Mouse (Mus musculus) intestine, embryonic 16.5 days (tissue): ENCODE results near the gene A430078G23Rik. TPM values are rescaled to one million over a fixed set of nuclear protein-coding genes. Genes with fewer than 3 reads are reported as not detected.
A peak's percentile ranks its signal among the peaks of the same experiment; 100 is the strongest.

Experiments used
- ATAC-seq: fragments of 200-750 bp; cut with Nextera tagmentation; 2 replicates; pipeline ENCODE4 v1.8.0; 2017; ENCODE audit warnings: moderate TSS enrichment, moderate library complexity
- H3K27ac ChIP-seq: fragments of 300-500 bp; sonication (generic); 2 replicates; pipeline ENCODE4 v1.5.1; 2014; ENCODE audit warnings: mild to moderate bottlenecking, low read length
- H3K27me3 ChIP-seq: fragments of 300-500 bp; sonication (generic); replicated peaks from 2 replicates; pipeline ENCODE4 v1.6.1; 2014; ENCODE audit warnings: low read length, control low read depth, mixed read lengths; ENCODE audit not compliant: control insufficient read depth, insufficient read depth
- H3K36me3 ChIP-seq: fragments of 300-500 bp; sonication (generic); 2 replicates; pipeline ENCODE4 v1.6.1; 2014; ENCODE audit warnings: low read length, control low read depth; ENCODE audit not compliant: control insufficient read depth, insufficient read depth
- H3K4me1 ChIP-seq: fragments of 300-500 bp; sonication (generic); 2 replicates; pipeline ENCODE4 v1.6.1; 2014; ENCODE audit warnings: low read length, control low read depth, mixed read lengths; ENCODE audit not compliant: control insufficient read depth, insufficient read depth
- H3K4me2 ChIP-seq: fragments of 300-500 bp; sonication (generic); 2 replicates; pipeline ENCODE4 v1.6.1; 2014; ENCODE audit warnings: low read depth, low read length, control low read depth
- H3K4me3 ChIP-seq: fragments of 300-500 bp; sonication (generic); 2 replicates; pipeline ENCODE4 v1.5.1; 2014; ENCODE audit warnings: mild to moderate bottlenecking, low read length
- H3K9ac ChIP-seq: fragments of 300-500 bp; sonication (generic); 2 replicates; pipeline ENCODE4 v1.6.1; 2014; ENCODE audit warnings: low read depth, low read length
- H3K9me3 ChIP-seq: fragments of 300-500 bp; sonication (generic); 2 replicates; pipeline ENCODE4 v1.6.1; 2016; ENCODE audit warnings: low read length, control low read depth; ENCODE audit not compliant: control insufficient read depth
- whole genome bisulfite sequencing: fragments of 180-500 bp; shearing (Covaris S2); extraction: QIAGEN DNeasy Blood & Tissue Kit; methylation state at CpG from one replicate; pipeline ENCODE4 v1.1.7; 2014; 5-methylcytosine and 5-hydroxymethylcytosine counted together
- polyA plus RNA-seq: library from polyadenylated mRNA; unstranded; fragments of >200 nt; fragmentation: Nextera tagmentation; extraction: Ambion mirVana; gene quantifications from 2 replicates; pipeline ENCODE4 v1.2.1, GENCODE M21; 2015

The A430078G23Rik gene
- polyA plus RNA-seq, 1 experiment from 2014 or later = 0.32 TPM

DNA sequence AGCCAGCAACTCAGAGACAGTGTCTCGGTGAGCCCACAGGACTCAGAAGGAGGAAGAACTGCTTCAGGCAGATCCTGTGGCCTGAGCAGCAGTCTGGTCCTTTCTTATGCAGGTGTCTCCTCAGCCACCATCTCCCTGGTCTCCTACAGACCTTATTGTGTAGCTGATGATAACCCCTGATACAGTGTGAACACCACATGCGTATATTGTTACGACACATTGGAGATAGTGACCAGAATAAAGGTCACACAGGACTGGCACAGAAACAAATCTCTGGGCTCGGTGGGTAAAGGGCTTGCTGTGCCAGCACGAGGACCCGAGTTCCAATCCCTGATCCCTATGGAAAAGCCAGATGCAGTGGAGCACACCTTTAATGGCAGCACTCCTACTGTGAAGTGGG is 62.4 kb downstream of the A430078G23Rik start:
- 84% methylated on average over 6 of the region's 6 CpGs for WGBS
- Histone ChIP-seq H3K4me1 (peaks cover 30% of the 10 kb centered on the region), H3K36me3 (no peaks in the 10 kb centered on the region), H3K4me3 (no peak overlapping the region), H3K9ac (no peak overlapping the region), H3K27ac (no peak overlapping the region), H3K27me3 (no peaks in the 10 kb centered on the region), H3K9me3 (no peaks in the 10 kb centered on the region), H3K4me2 (no peak overlapping the region)
- ATAC-seq = no peak

DNA sequence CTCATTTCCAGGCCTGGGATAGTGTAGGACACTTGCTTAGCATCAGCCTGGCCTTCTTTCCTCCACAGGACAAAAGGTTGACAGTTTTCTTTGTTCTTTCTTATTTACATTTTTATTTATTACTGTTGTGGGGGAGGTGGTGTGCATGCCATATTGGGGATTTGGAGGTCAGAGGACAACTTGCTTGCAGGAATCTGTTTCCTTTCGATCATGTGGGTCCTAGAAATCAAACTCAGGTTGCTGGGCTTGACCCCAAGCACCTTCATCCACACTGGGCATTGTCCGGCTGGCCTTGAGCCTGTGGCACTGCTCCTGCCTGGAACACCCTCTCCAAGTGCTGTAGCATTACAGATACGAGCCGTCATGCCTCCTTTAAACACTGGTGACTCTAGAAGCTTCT is 63.6 kb downstream of the A430078G23Rik start:
- Histone ChIP-seq H3K9me3 (no peaks in the 10 kb centered on the region), H3K4me1 (peaks cover 26% of the 10 kb centered on the region), H3K4me2 (no peak overlapping the region), H3K4me3 (no peak overlapping the region), H3K27me3 (no peaks in the 10 kb centered on the region), H3K36me3 (no peaks in the 10 kb centered on the region), H3K9ac (no peak overlapping the region), H3K27ac (peak overlapping the region; percentile 55)
- 48% methylated on average over 4 of the region's 4 CpGs for WGBS
- ATAC-seq = no peak

DNA sequence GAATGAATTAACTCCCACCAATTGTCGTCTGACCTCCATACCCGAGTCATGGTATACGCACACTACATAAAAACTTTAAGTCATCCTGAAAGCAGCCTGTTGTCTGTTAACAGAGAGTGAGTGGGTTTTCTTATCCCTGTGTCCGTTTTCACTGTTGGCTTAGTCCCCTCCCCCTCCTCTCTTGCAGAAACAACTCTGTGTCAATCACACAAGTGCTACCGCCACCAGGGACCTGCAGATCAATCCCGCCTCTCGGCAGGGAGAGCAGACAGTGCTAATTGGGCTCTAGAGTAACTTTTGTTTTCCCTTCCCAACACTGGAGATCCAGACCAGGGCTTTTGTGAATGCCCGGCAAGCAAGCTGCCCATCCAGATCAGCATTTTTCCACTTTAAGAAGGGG is 64.2 kb downstream of the A430078G23Rik start:
- peaks cover 24% of the 10 kb centered on the region for H3K4me1 ChIP-seq
- H3K9ac ChIP-seq = 0 out of 2 replicates have a peak overlapping the region, but pooled peaks have one; percentile 0
- 23% methylated on average over 8 of the region's 8 CpGs for WGBS
- H3K4me3 ChIP-seq = no peak overlapping the region
- H3K36me3 ChIP-seq = no peaks in the 10 kb centered on the region
- H3K4me2 ChIP-seq = no peak overlapping the region
- ATAC-seq = peak; percentile 37
- peak overlapping the region; percentile 24; the same call in 1 of the 2 replicates for H3K27ac ChIP-seq
- H3K9me3 ChIP-seq = no peaks in the 10 kb centered on the region
- no peaks in the 10 kb centered on the region for H3K27me3 ChIP-seq

DNA sequence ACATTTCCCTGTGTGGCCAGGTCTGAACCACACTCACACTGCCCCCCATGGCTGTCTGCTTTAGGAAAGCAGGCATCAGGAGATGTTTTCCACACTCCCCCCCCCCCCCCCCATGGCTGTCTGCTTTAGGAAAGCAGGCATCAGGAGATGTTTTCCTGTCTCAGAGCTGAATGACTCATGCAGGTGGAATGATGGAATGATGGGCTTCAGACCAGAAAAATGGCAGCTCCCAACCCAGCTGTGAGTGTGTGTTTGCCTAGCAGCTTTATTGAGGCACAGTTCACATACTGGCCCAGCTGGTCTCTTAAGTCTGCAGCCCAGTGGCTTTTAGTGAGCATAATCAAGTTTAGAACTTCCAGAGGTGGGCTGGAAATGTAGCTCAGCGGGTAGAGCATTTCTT is 64.9 kb downstream of the A430078G23Rik start:
- Histone ChIP-seq H3K36me3 (no peaks in the 10 kb centered on the region), H3K4me2 (no peak overlapping the region), H3K9ac (no peak overlapping the region), H3K4me1 (peaks cover 22% of the 10 kb centered on the region), H3K9me3 (no peaks in the 10 kb centered on the region), H3K27me3 (no peaks in the 10 kb centered on the region), H3K4me3 (no peak overlapping the region), H3K27ac (no peak overlapping the region)
- WGBS = 69% methylated on average over 1 of the region's 1 CpGs
- peak; percentile 17; the same call in 1 of the 2 replicates for ATAC-seq

DNA sequence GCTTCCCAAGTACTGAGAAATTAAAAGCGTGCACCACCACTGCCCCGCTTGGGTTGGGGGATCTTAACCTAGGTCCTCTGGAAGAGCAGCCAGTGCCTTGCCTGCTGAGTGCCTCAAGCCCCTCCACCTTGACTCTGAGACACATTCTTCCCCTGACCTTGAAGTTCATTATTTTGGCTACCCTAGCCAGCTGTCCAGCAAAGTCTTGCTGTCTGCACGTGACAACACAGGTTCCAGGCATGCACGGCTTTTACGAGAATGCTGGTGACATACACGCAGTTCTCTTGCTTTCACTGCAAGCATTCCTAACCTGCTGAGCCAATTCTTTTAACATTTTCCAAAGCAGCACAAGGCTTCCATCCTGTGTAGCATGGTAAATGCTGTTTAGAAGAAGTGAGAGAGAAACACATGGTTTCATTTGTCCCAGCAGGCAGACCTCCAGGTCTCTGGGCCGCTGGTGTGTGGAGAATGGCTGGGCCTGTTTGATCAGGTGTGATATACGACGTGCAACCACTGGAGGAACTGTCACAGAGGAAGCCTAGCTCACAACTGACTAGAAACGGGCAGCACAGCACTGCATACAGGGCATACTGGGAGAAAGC is 67.0 kb downstream of the A430078G23Rik start:
- no peaks in the 10 kb centered on the region for H3K9me3 ChIP-seq
- no peak overlapping the region for H3K4me3 ChIP-seq
- no peak overlapping the region for H3K27ac ChIP-seq
- H3K4me1 ChIP-seq = peaks cover 16% of the 10 kb centered on the region
- 70% methylated on average over 10 of the region's 10 CpGs for WGBS
- H3K4me2 ChIP-seq = no peak overlapping the region
- no peaks in the 10 kb centered on the region for H3K36me3 ChIP-seq
- no peak overlapping the region for H3K9ac ChIP-seq
- no peaks in the 10 kb centered on the region for H3K27me3 ChIP-seq
- ATAC-seq = no peak

DNA sequence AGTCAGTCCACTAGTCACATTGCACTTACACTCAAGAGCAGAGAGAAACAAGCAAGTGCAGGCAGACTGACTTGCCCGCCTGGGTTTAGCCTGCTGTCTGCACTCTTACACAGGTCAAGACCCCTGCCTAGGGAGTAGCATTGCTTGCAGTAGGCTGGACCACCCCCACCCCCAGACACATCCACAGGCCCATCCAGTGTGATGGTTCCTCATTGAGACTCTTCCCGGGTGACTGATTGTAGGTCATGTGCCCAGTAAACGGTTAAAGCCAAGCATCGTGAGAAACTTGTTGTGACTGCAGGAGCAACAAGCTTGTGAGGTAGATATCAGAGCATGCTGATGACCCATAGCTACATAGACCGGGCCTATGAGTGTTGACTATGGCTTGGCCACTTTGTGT is 68.3 kb downstream of the A430078G23Rik start:
- Histone ChIP-seq H3K4me3 (no peak overlapping the region), H3K9ac (no peak overlapping the region), H3K36me3 (no peaks in the 10 kb centered on the region), H3K4me2 (no peak overlapping the region), H3K4me1 (peaks cover 16% of the 10 kb centered on the region), H3K27ac (no peak overlapping the region), H3K27me3 (no peaks in the 10 kb centered on the region), H3K9me3 (no peaks in the 10 kb centered on the region)
- no peak for ATAC-seq
- WGBS = 90% methylated on average over 5 of the region's 5 CpGs

DNA sequence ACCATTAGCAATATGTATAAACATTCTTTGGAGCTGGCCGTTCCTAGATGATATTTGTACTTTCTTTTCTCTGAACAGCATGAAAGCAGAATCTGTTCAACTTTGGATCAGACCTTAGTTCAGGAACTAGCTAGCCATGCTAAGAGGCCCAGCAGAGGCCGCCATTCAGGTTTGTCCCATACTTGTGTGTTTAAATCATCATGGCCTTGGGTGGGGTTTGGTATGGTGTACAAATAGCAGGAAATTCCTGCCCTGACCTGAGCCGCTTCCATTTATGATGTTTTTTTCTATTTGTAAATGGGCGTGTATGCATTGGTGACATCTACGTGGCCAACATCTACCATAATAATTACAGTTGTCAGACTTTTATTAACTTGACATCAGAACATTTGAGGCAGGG is 72.0 kb downstream of the A430078G23Rik start:
- no peak overlapping the region for H3K4me3 ChIP-seq
- H3K9ac ChIP-seq = no peak overlapping the region
- no peak overlapping the region for H3K4me2 ChIP-seq
- H3K36me3 ChIP-seq = 0 out of 2 replicates have a peak, but pooled peaks cover 4% of the 10 kb centered on the region
- no peaks in the 10 kb centered on the region for H3K27me3 ChIP-seq
- no peaks in the 10 kb centered on the region for H3K9me3 ChIP-seq
- H3K4me1 ChIP-seq = no peaks in the 10 kb centered on the region
- 71% methylated on average over 5 of the region's 5 CpGs for WGBS
- H3K27ac ChIP-seq = peak overlapping the region; percentile 9; the same call in 1 of the 2 replicates
- ATAC-seq = peak; percentile 56

DNA sequence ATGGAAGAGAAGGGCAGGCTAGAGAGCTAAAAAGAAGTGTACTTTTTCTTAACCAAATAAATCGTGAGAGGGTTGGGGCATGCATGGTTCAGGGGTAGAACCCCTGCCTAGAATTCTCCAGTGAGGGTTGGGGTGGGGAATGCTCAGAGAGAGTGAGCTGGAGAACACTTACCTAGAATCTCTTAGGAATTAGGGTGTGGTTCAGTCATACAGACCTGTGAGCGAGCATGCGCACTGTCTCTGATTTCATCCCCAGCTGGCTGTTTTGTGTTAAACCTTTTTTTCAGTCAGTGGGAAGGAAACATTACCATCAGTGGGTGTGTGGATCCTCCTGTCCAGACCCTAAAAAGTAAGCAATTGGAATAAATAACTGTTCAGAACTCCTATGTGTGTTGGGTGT is 73.0 kb downstream of the A430078G23Rik start:
- 0 out of 2 replicates have a peak, but pooled peaks have one; percentile 21 for ATAC-seq
- Histone ChIP-seq H3K9me3 (no peaks in the 10 kb centered on the region), H3K27ac (no peak overlapping the region), H3K27me3 (no peaks in the 10 kb centered on the region), H3K4me3 (no peak overlapping the region), H3K36me3 (0 out of 2 replicates have a peak, but pooled peaks cover 4% of the 10 kb centered on the region), H3K4me1 (no peaks in the 10 kb centered on the region), H3K4me2 (no peak overlapping the region), H3K9ac (no peak overlapping the region)
- 81% methylated on average over 3 of the region's 3 CpGs for WGBS

DNA sequence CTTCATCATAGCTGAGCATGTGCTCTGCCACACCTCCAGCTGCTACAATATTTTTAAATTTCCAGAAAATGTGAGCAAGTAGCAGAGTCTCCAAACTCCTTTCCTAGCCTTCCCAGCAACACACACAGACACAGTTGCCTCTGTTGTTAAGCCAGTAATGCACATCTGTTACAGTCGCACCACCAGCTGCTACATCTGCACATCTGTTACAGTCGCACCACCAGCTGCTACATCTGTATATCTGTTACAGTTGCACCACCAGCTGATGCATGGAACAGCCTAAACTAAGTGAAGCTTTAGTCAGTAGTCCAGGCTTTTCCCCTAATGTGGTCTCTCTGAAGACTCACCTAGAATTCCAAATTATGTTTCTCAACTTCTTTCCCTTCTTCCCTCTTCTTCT is 75.2 kb downstream of the A430078G23Rik start:
- Histone ChIP-seq H3K4me2 (no peak overlapping the region), H3K4me3 (no peak overlapping the region), H3K36me3 (peaks cover 7% of the 10 kb centered on the region; the same call in 1 of the 2 replicates), H3K4me1 (no peaks in the 10 kb centered on the region), H3K27me3 (no peaks in the 10 kb centered on the region), H3K27ac (no peak overlapping the region), H3K9me3 (no peaks in the 10 kb centered on the region), H3K9ac (no peak overlapping the region)
- ATAC-seq = no peak
- WGBS = 66% methylated on average over 2 of the region's 2 CpGs

DNA sequence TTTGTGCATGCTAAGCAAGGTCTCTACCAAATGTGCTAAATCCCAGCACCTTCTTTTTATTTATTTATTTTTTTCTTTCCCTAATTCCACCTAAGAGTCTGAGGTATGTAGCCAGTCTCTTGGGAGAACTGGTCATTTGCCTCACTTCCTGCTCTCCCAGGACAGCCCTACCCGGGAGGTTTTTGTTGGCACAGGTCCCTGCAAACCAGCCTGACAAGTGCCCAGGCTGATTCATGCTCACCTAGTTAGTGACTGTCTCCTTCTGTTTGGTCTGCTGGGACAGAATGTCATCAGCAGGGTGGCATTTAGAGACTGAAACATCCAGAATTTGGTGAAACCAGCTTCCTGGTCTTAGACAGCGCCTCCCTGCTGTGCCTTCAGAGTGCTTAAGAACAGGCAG is 76.8 kb downstream of the A430078G23Rik start:
- H3K27ac ChIP-seq = no peak overlapping the region
- H3K4me3 ChIP-seq = no peak overlapping the region
- no peaks in the 10 kb centered on the region for H3K27me3 ChIP-seq
- H3K4me2 ChIP-seq = no peak overlapping the region
- no peak overlapping the region for H3K9ac ChIP-seq
- WGBS = 79% methylated on average over 2 of the region's 2 CpGs
- peaks cover 8% of the 10 kb centered on the region; the same call in 1 of the 2 replicates for H3K36me3 ChIP-seq
- no peaks in the 10 kb centered on the region for H3K4me1 ChIP-seq
- ATAC-seq = no peak
- H3K9me3 ChIP-seq = no peaks in the 10 kb centered on the region
